Mouse (Mus musculus): ENCODE data around the gene Slc26a3. TPM values are rescaled to one million over a fixed set of nuclear protein-coding genes. Genes with fewer than 3 reads are reported as not detected.

Gene Slc26a3
- polyA plus RNA-seq, 1 experiment from 2014 or later, result 0.15 TPM

- DNase-seq (ENCODE audit: low spot score) (no peak), ATAC-seq (ENCODE audit: insufficient number of reproducible peaks, low FRiP score, low TSS enrichment, low read depth) (no peak)
- Histone ChIP-seq H3K4me3 (ENCODE audit: low read depth, low read length) (no peak overlapping the region), H3K27ac (replicated peaks; ENCODE audit: low read depth, low read length) (no peak overlapping the region), H3K4me1 (ENCODE audit: control insufficient read depth, insufficient read depth, low read length) (no peaks in the 10 kb centered on the region), H3K4me2 (ENCODE audit: low read depth, severe bottlenecking) (no peak overlapping the region), H3K9me3 (ENCODE audit: control insufficient read depth, low read length) (no peaks in the 10 kb centered on the region), H3K36me3 (ENCODE audit: control insufficient read depth, insufficient read depth, low read length) (no peaks in the 10 kb centered on the region), H3K9ac (ENCODE audit: low read length) (no peak overlapping the region), H3K27me3 (ENCODE audit: control insufficient read depth, insufficient read depth, low read length) (no peaks in the 10 kb centered on the region)
- 89% methylated on average over 14 of the region's 14 CpGs for WGBS
These were observed 122.2 kb downstream of the Slc26a3 start for GRCm38 (mm10) chr12:31512634-31513411.

- Histone ChIP-seq H3K4me2 (ENCODE audit: low read depth, severe bottlenecking) (no peak overlapping the region), H3K9me3 (ENCODE audit: control insufficient read depth, low read length) (no peaks in the 10 kb centered on the region), H3K27ac (replicated peaks; ENCODE audit: low read depth, low read length) (no peak overlapping the region), H3K36me3 (ENCODE audit: control insufficient read depth, insufficient read depth, low read length) (no peaks in the 10 kb centered on the region), H3K4me3 (ENCODE audit: low read depth, low read length) (no peak overlapping the region), H3K4me1 (ENCODE audit: control insufficient read depth, insufficient read depth, low read length) (no peaks in the 10 kb centered on the region), H3K9ac (ENCODE audit: low read length) (no peak overlapping the region), H3K27me3 (ENCODE audit: control insufficient read depth, insufficient read depth, low read length) (no peaks in the 10 kb centered on the region)
- 88% methylated on average over 6 of the region's 6 CpGs for WGBS
- ATAC-seq (ENCODE audit: insufficient number of reproducible peaks, low FRiP score, low TSS enrichment, low read depth) (no peak), DNase-seq (ENCODE audit: low spot score) (no peak)
These were observed 123.2 kb downstream of the Slc26a3 start for GRCm38 (mm10) chr12:31513724-31514503.

- H3K4me1 ChIP-seq (ENCODE audit: control insufficient read depth, insufficient read depth, low read length), result no peaks in the 10 kb centered on the region
- no peak overlapping the region for H3K27ac ChIP-seq (replicated peaks; ENCODE audit: low read depth, low read length)
- no peaks in the 10 kb centered on the region for H3K9me3 ChIP-seq (ENCODE audit: control insufficient read depth, low read length)
- DNase-seq (ENCODE audit: low spot score), result no peak
- 90% methylated on average over 6 of the region's 6 CpGs for WGBS
- no peaks in the 10 kb centered on the region for H3K27me3 ChIP-seq (ENCODE audit: control insufficient read depth, insufficient read depth, low read length)
- ATAC-seq (ENCODE audit: insufficient number of reproducible peaks, low FRiP score, low TSS enrichment, low read depth), result no peak
- no peak overlapping the region for H3K4me2 ChIP-seq (ENCODE audit: low read depth, severe bottlenecking)
- no peak overlapping the region for H3K4me3 ChIP-seq (ENCODE audit: low read depth, low read length)
- H3K9ac ChIP-seq (ENCODE audit: low read length), result no peak overlapping the region
- H3K36me3 ChIP-seq (ENCODE audit: control insufficient read depth, insufficient read depth, low read length), result no peaks in the 10 kb centered on the region
These were observed 129.4 kb downstream of the Slc26a3 start for GRCm38 (mm10) chr12:31520119-31520518.

GRCm38 (mm10) chr12:31521371-31521770, 130.7 kb downstream of the Slc26a3 start:
- Histone ChIP-seq H3K9me3 (ENCODE audit: control insufficient read depth, low read length) (no peaks in the 10 kb centered on the region), H3K4me1 (ENCODE audit: control insufficient read depth, insufficient read depth, low read length) (no peaks in the 10 kb centered on the region), H3K4me3 (ENCODE audit: low read depth, low read length) (no peak overlapping the region), H3K4me2 (ENCODE audit: low read depth, severe bottlenecking) (no peak overlapping the region), H3K36me3 (ENCODE audit: control insufficient read depth, insufficient read depth, low read length) (no peaks in the 10 kb centered on the region), H3K9ac (ENCODE audit: low read length) (no peak overlapping the region), H3K27ac (replicated peaks; ENCODE audit: low read depth, low read length) (no peak overlapping the region), H3K27me3 (ENCODE audit: control insufficient read depth, insufficient read depth, low read length) (no peaks in the 10 kb centered on the region)
- no peak for ATAC-seq (ENCODE audit: insufficient number of reproducible peaks, low FRiP score, low TSS enrichment, low read depth)
- 81% methylated on average over 3 of the region's 3 CpGs for WGBS
- DNase-seq (ENCODE audit: low spot score), result no peak

Other genes with a start within 250 kb of the Slc26a3 start
- gene Gm6993, start 150.1 kb upstream of the Slc26a3 start, polyA plus RNA-seq (2014; fragmentation: Nextera tagmentation; extraction: Ambion mirVana), result not detected in 2 replicates
- gene Lamb1, start 125.6 kb upstream of the Slc26a3 start, polyA plus RNA-seq (2014; fragmentation: Nextera tagmentation; extraction: Ambion mirVana), result 38.1 and 42.2 TPM in 2 replicates
- 164 and 176 TPM in 2 replicates for gene Dld, start 39.4 kb upstream of the Slc26a3 start, polyA plus RNA-seq (2014; fragmentation: Nextera tagmentation; extraction: Ambion mirVana)
- 23.3 and 26.0 TPM in 2 replicates for gene Cbll1, start 108.7 kb downstream of the Slc26a3 start, polyA plus RNA-seq (2014; fragmentation: Nextera tagmentation; extraction: Ambion mirVana)
- 0.06 and 0.15 TPM in 2 replicates for gene Slc26a4, start 169.1 kb downstream of the Slc26a3 start, polyA plus RNA-seq (2014; fragmentation: Nextera tagmentation; extraction: Ambion mirVana)
- gene Bcap29, start 243.8 kb downstream of the Slc26a3 start, polyA plus RNA-seq (2014; fragmentation: Nextera tagmentation; extraction: Ambion mirVana), result 34.5 and 40.1 TPM in 2 replicates